Mouse (Mus musculus): Measurements from ENCODE around the gene Adamts2.

GRCm38 (mm10) chr11:50587787-50588186 lies 14.1 kb upstream of the Adamts2 start:
- peak; percentile 57 for TF ChIP-seq CTCF (IDR thresholded peaks at IDR 0.05; ENCODE audit: low read depth)
- TF ChIP-seq EP300 (IDR thresholded peaks at IDR 0.05; ENCODE audit: low read depth), result no peak

Measured in heart, postnatal 0 days (tissue).